Mouse (Mus musculus) forebrain, postnatal 0 days (tissue): ENCODE data around the gene Ephx1. TPM values are rescaled to one million over a fixed set of nuclear protein-coding genes. Genes with fewer than 3 reads are reported as not detected.

Source experiments
- ATAC-seq: fragments of 200-750 bp; cut with Nextera tagmentation; 2 replicates; pipeline ENCODE4 v1.8.0; 2017; ENCODE audit warnings: mild to moderate bottlenecking, moderate library complexity
- DNase-seq: peaks from one replicate; pipeline ENCODE4 v3.0.0-alpha.2; 2015
- H3K27ac ChIP-seq: fragments of 300-500 bp; sonication (generic); 2 replicates; pipeline ENCODE4 v1.5.1; 2014; ENCODE audit warnings: low read depth, mild to moderate bottlenecking, antibody characterized with exemption, low read length, moderate library complexity, mixed read lengths
- H3K27me3 ChIP-seq: fragments of 300-500 bp; sonication (generic); 2 replicates; pipeline ENCODE4 v1.6.1; 2014; ENCODE audit warnings: mild to moderate bottlenecking, low read length, mixed read lengths; ENCODE audit not compliant: insufficient read depth
- H3K36me3 ChIP-seq: fragments of 300-500 bp; sonication (generic); 2 replicates; pipeline ENCODE4 v1.6.1; 2014; ENCODE audit warnings: mild to moderate bottlenecking, moderate library complexity; ENCODE audit not compliant: insufficient read depth
- H3K4me1 ChIP-seq: fragments of 300-500 bp; sonication (generic); 2 replicates; pipeline ENCODE4 v1.6.1; 2014; ENCODE audit warnings: antibody characterized with exemption; ENCODE audit not compliant: insufficient read depth
- H3K4me2 ChIP-seq: fragments of 300-500 bp; sonication (generic); 2 replicates; pipeline ENCODE4 v1.6.1; 2014; ENCODE audit warnings: low read depth, mild to moderate bottlenecking, moderate library complexity
- H3K4me3 ChIP-seq: fragments of 300-500 bp; sonication (generic); 2 replicates; pipeline ENCODE4 v1.5.1; 2014; ENCODE audit warnings: low read depth, low read length, mixed read lengths
- H3K9ac ChIP-seq: fragments of 300-500 bp; sonication (generic); 2 replicates; pipeline ENCODE4 v1.6.1; 2014; ENCODE audit warnings: mild to moderate bottlenecking
- H3K9me3 ChIP-seq: fragments of 300-500 bp; sonication (generic); 2 replicates; pipeline ENCODE4 v1.6.1; 2016; ENCODE audit warnings: low read length
- CTCF ChIP-seq: sonication (generic); IDR thresholded peaks from 2 replicates; pipeline ENCODE4 v1.5.1; 2016; ENCODE audit warnings: antibody characterized with exemption, control low read depth, low read depth
- WGBS: fragments of 180-500 bp; shearing (Covaris S2); extraction: QIAGEN DNeasy Blood & Tissue Kit; methylation state at CpG from one replicate; pipeline ENCODE4 v1.1.7; 2014; 5-methylcytosine and 5-hydroxymethylcytosine counted together
- polyA plus RNA-seq: library from polyadenylated mRNA; unstranded; fragments of >200 nt; fragmentation: Nextera tagmentation; extraction: Ambion mirVana; gene quantifications from 2 replicates; pipeline ENCODE4 v1.2.1, GENCODE M21; 2015
- total RNA-seq: library from RNA; depleted of rRNA; stranded (reverse); fragments of >200 nt; gene quantifications from 2 replicates; pipeline ENCODE4 v1.2.3, GENCODE M21; 2014

The Ephx1 gene
- total and polyA plus RNA-seq, 2 experiments from 2014 or later: 10.5 to 13.9 TPM

DNA sequence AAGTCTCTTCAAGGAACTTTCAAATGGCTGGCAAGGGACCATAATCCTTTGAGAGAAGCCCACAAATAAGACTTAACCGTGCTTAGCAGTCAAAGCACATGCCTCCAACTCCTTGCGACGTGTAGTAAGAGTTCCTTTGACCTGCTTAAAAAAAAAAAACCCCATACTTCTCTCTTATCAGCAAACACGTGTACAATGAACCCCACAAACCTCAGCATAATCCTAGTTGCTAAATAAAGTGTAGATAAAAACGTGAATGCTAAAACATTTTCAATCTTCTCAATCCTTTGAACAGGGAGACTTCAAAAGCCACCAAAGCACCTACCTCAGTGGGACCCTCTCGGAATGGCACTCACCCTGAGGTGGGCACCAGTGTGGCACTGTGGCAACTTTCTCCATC, 7.3 kb downstream of the Ephx1 start:
- DNase-seq (no peak), ATAC-seq (no peak)
- no peaks in the 10 kb centered on the region for H3K36me3 ChIP-seq
- H3K4me1 ChIP-seq: no peaks in the 10 kb centered on the region
- no peak overlapping the region for H3K27ac ChIP-seq
- no peaks in the 10 kb centered on the region for H3K9me3 ChIP-seq
- WGBS: 71% methylated on average over 6 of the region's 6 CpGs
- no peak for TF ChIP-seq CTCF
- H3K4me2 ChIP-seq: no peak overlapping the region
- no peaks in the 10 kb centered on the region for H3K27me3 ChIP-seq
- no peak overlapping the region for H3K4me3 ChIP-seq
- H3K9ac ChIP-seq: no peak overlapping the region

- H3K4me1 ChIP-seq: no peaks in the 10 kb centered on the region
- no peak for TF ChIP-seq CTCF
- no peak overlapping the region for H3K27ac ChIP-seq
- no peaks in the 10 kb centered on the region for H3K9me3 ChIP-seq
- no peak overlapping the region for H3K9ac ChIP-seq
- H3K4me3 ChIP-seq: no peak overlapping the region
- H3K36me3 ChIP-seq: no peaks in the 10 kb centered on the region
- 83% methylated on average over 3 of the region's 3 CpGs for WGBS
- DNase-seq (no peak), ATAC-seq (no peak)
- no peaks in the 10 kb centered on the region for H3K27me3 ChIP-seq
- H3K4me2 ChIP-seq: no peak overlapping the region
Measured at GRCm38 (mm10) chr1:181012416-181012815, 8.3 kb downstream of the Ephx1 start.

- Histone ChIP-seq H3K4me3 (no peak overlapping the region), H3K27me3 (no peaks in the 10 kb centered on the region), H3K9me3 (no peaks in the 10 kb centered on the region), H3K27ac (no peak overlapping the region), H3K4me1 (no peaks in the 10 kb centered on the region), H3K9ac (no peak overlapping the region), H3K36me3 (no peaks in the 10 kb centered on the region), H3K4me2 (no peak overlapping the region)
- no peak for DNase-seq
- 71% methylated on average over 5 of the region's 5 CpGs for WGBS
- no peak for TF ChIP-seq CTCF
- no peak for ATAC-seq
Measured at GRCm38 (mm10) chr1:181011601-181012000, 9.1 kb downstream of the Ephx1 start.

GRCm38 (mm10) chr1:181010171-181010932, 10.4 kb downstream of the Ephx1 start:
- H3K4me2 ChIP-seq: no peak overlapping the region
- no peak overlapping the region for H3K27ac ChIP-seq
- H3K36me3 ChIP-seq: no peaks in the 10 kb centered on the region
- no peak for TF ChIP-seq CTCF
- H3K4me3 ChIP-seq: no peak overlapping the region
- DNase-seq: no peak
- H3K9me3 ChIP-seq: no peaks in the 10 kb centered on the region
- H3K4me1 ChIP-seq: no peaks in the 10 kb centered on the region
- no peaks in the 10 kb centered on the region for H3K27me3 ChIP-seq
- 56% methylated on average over 4 of the region's 4 CpGs for WGBS
- no peak overlapping the region for H3K9ac ChIP-seq
- no peak for ATAC-seq

DNA sequence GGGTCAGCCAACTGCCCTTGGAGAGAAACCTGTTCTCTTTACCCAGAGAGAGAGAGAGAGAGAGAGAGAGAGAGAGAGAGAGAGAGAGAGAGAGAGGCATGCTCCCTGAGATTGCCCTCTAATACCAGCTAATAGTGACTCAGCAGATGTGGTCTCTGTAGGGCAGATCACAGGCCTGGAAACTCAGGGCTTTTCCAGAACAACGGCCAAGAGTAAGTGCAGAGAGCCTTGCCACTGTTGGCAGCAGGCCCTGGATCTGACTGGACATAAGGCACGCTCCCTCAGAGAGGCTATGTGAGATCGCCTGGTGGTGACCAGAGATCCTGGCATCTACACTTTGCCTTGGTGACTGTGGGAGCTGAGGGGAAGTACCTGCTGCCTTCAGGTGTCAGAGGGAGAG, 10.9 kb downstream of the Ephx1 start:
- Histone ChIP-seq H3K27ac (no peak overlapping the region), H3K4me2 (no peak overlapping the region), H3K4me1 (no peaks in the 10 kb centered on the region), H3K27me3 (no peaks in the 10 kb centered on the region), H3K4me3 (no peak overlapping the region), H3K9me3 (no peaks in the 10 kb centered on the region), H3K36me3 (no peaks in the 10 kb centered on the region), H3K9ac (no peak overlapping the region)
- no peak for DNase-seq
- ATAC-seq: no peak
- 64% methylated on average over 3 of the region's 3 CpGs for WGBS
- TF ChIP-seq CTCF: no peak

- no peak overlapping the region for H3K27ac ChIP-seq
- no peaks in the 10 kb centered on the region for H3K4me1 ChIP-seq
- H3K4me3 ChIP-seq: no peak overlapping the region
- no peak for TF ChIP-seq CTCF
- H3K9me3 ChIP-seq: no peaks in the 10 kb centered on the region
- H3K27me3 ChIP-seq: no peaks in the 10 kb centered on the region
- WGBS: 86% methylated on average over 4 of the region's 4 CpGs
- H3K4me2 ChIP-seq: no peak overlapping the region
- H3K36me3 ChIP-seq: no peaks in the 10 kb centered on the region
- no peak for DNase-seq
- ATAC-seq: no peak
- no peak overlapping the region for H3K9ac ChIP-seq
Measured at GRCm38 (mm10) chr1:181009011-181009590, 11.6 kb downstream of the Ephx1 start.

DNA sequence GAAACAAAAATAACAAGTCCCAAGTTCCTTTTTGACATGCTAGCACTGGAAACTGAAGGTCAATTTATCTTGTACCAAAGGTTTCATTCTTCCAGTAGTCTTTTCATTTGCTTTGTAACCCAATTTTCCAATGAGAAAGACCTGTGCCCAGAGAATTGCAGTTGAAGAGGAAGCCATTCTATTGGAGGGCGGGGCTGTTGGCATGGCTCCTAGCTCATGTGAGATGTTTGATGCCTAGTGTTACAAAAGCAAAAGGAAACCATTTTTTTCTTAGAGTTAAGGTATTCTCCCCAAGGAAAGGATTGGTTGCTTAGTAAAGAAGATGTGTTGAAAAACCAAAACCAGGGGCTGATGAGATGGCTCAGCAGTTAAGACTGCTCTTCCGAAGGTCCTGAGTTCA, 12.4 kb downstream of the Ephx1 start:
- ATAC-seq (no peak), DNase-seq (no peak)
- 97% methylated on average over 2 of the region's 2 CpGs for WGBS
- Histone ChIP-seq H3K9me3 (no peaks in the 10 kb centered on the region), H3K4me3 (no peak overlapping the region), H3K27ac (no peak overlapping the region), H3K9ac (no peak overlapping the region), H3K4me2 (no peak overlapping the region), H3K27me3 (no peaks in the 10 kb centered on the region), H3K4me1 (no peaks in the 10 kb centered on the region), H3K36me3 (no peaks in the 10 kb centered on the region)
- no peak for TF ChIP-seq CTCF
